In the genomic region with DNA sequence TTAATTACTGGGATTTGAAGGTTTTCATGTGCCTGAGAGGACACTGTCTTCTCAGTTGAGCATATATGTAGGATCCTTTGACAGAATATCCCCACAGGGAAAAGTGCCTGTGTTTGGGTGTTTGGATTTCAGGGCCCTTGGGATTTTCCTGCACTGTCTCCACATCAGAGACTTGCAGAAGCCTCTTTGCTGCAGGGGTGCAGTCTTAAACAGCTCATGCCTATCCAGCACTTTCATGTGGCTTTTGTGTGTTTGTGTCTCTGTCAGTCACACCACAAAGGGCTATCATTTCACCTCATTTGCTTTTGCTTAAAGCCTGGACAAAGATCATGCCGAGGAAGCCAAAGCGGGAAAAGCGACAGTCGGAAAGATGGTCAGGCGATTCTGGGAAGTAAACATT, we compare ENCODE assay signal across 20 mouse cellular contexts.
DNase-seq lines count a peak whose midpoint lies in the region; ATAC-seq and TF ChIP-seq lines count a peak whose summit lies in the region.
"Had no signal": no experiment of that assay in that cellular context is flagged by ENCODE, and none has a peak within 500 bp of the region (broad histone marks: within the 10 kb centered on the region; RNA-seq: fewer than 3 reads in every experiment).

No protein-coding gene starts in this region.

- no peak overlapping the region for H3K27ac ChIP-seq in hindbrain, embryonic 11.5 days (ENCODE audit: low read depth, low read length)
- H3K27ac ChIP-seq in hindbrain, postnatal 0 days = no peak overlapping the region
- no peak overlapping the region for H3K27ac ChIP-seq in embryonic facial prominence, embryonic 14.5 days (replicated peaks; ENCODE audit: low read depth, low read length)
- H3K27ac ChIP-seq: heart, embryonic 13.5 days; kidney, embryonic 15.5 days had no signal

- H3K9me3 ChIP-seq in hindbrain, embryonic 11.5 days (ENCODE audit: control insufficient read depth, low read length) = no peaks in the 10 kb centered on the region
- H3K9me3 ChIP-seq in hindbrain, postnatal 0 days (ENCODE audit: low read length) = no peaks in the 10 kb centered on the region
- no peaks in the 10 kb centered on the region for H3K9me3 ChIP-seq in embryonic facial prominence, embryonic 14.5 days (ENCODE audit: control insufficient read depth, low read length)
- H3K9me3 ChIP-seq: heart, embryonic 13.5 days; kidney, embryonic 15.5 days had no signal

- TF ChIP-seq POLR2A in lung, adult 2 months (IDR thresholded peaks at IDR 0.05; ENCODE audit: borderline replicate concordance, extremely low read depth, low read depth, low read length) = no peak
- TF ChIP-seq POLR2A in brain, embryonic 14.5 days (IDR thresholded peaks at IDR 0.05; ENCODE audit: borderline replicate concordance, extremely low read depth, insufficient read depth, insufficient read length, poor library complexity, severe bottlenecking) = no peak

- H3K9ac ChIP-seq in hindbrain, embryonic 11.5 days (ENCODE audit: low read depth, low read length) = 0 out of 2 replicates have a peak overlapping the region, but pooled peaks have one; percentile 16
- H3K9ac ChIP-seq in hindbrain, postnatal 0 days (replicated peaks; ENCODE audit: low read length) = no peak overlapping the region
- no peak overlapping the region for H3K9ac ChIP-seq in embryonic facial prominence, embryonic 14.5 days (ENCODE audit: low read depth, low read length)
- H3K9ac ChIP-seq: heart, embryonic 13.5 days; kidney, embryonic 15.5 days had no signal

- no peaks in the 10 kb centered on the region for H3K27me3 ChIP-seq in hindbrain, embryonic 11.5 days (ENCODE audit: control insufficient read depth, insufficient read depth, low read length)
- no peaks in the 10 kb centered on the region for H3K27me3 ChIP-seq in hindbrain, postnatal 0 days (ENCODE audit: insufficient read depth, low read length)
- no peaks in the 10 kb centered on the region for H3K27me3 ChIP-seq in embryonic facial prominence, embryonic 14.5 days (replicated peaks; ENCODE audit: control insufficient read depth, insufficient read depth, low read length)
- H3K27me3 ChIP-seq: heart, embryonic 13.5 days; kidney, embryonic 15.5 days had no signal

- TF ChIP-seq CTCF in hindbrain, postnatal 0 days (IDR thresholded peaks at IDR 0.05; ENCODE audit: low read depth) = no peak
- TF ChIP-seq CTCF in lung, adult 2 months (IDR thresholded peaks at IDR 0.05; ENCODE audit: insufficient read depth, low read length) = no peak
- TF ChIP-seq CTCF in brain, embryonic 14.5 days (IDR thresholded peaks at IDR 0.05; ENCODE audit: borderline replicate concordance, extremely low read depth, insufficient read depth, insufficient read length) = no peak

- no peak overlapping the region for H3K4me2 ChIP-seq in hindbrain, embryonic 11.5 days (replicated peaks; ENCODE audit: low read depth, low read length)
- H3K4me2 ChIP-seq in hindbrain, postnatal 0 days (ENCODE audit: low read depth, low read length) = no peak overlapping the region
- no peak overlapping the region for H3K4me2 ChIP-seq in embryonic facial prominence, embryonic 14.5 days (ENCODE audit: low read depth, low read length)
- H3K4me2 ChIP-seq: heart, embryonic 13.5 days; kidney, embryonic 15.5 days; liver, embryonic 11.5 days had no signal

- 24% methylated on average over 5 of the region's 5 CpGs for WGBS in hindbrain, embryonic 11.5 days
- 39% methylated on average over 5 of the region's 5 CpGs for WGBS in hindbrain, postnatal 0 days
- 65% methylated on average over 5 of the region's 5 CpGs for WGBS in lung, adult 2 months
- WGBS in embryonic facial prominence, embryonic 14.5 days = 61% methylated on average over 5 of the region's 5 CpGs

- DNase-seq in hindbrain, embryonic 11.5 days (ENCODE audit: low spot score) = peak; percentile 17
- no peak for DNase-seq in hindbrain, postnatal 0 days (ENCODE audit: low spot score)
- peak; percentile 15 for DNase-seq in lung, postnatal 10 days
- no peak for DNase-seq in lung, adult 2 months
- DNase-seq in brain, embryonic 14.5 days (ENCODE audit: low read depth) = peak; percentile 26
- DNase-seq in embryonic facial prominence, embryonic 14.5 days (ENCODE audit: low spot score) = peak; percentile 55
- DNase-seq in MN1 (ENCODE audit: low spot score) = no peak
- DNase-seq: B cell, adult 2 months; cerebellum, adult 2 months; gastrocnemius, postnatal 10 days; heart, adult 18-20 months; kidney, postnatal 4 days; lung, postnatal 4 days; thymus, postnatal 36 days had no signal

- H3K36me3 ChIP-seq in hindbrain, embryonic 11.5 days (ENCODE audit: control insufficient read depth, insufficient read depth, low read length) = no peaks in the 10 kb centered on the region
- no peaks in the 10 kb centered on the region for H3K36me3 ChIP-seq in hindbrain, postnatal 0 days (ENCODE audit: insufficient read depth, low read length)
- H3K36me3 ChIP-seq in embryonic facial prominence, embryonic 14.5 days (ENCODE audit: control insufficient read depth, insufficient read depth, low read length) = no peaks in the 10 kb centered on the region
- H3K36me3 ChIP-seq: heart, embryonic 13.5 days; kidney, embryonic 15.5 days had no signal

- H3K4me1 ChIP-seq in hindbrain, embryonic 11.5 days (replicated peaks; ENCODE audit: control insufficient read depth, insufficient read depth, low read length) = no peaks in the 10 kb centered on the region
- 0 out of 2 replicates have a peak, but pooled peaks cover 4% of the 10 kb centered on the region for H3K4me1 ChIP-seq in hindbrain, postnatal 0 days (ENCODE audit: insufficient read depth, low read length)
- H3K4me1 ChIP-seq in lung, adult 2 months (ENCODE audit: control insufficient read depth, insufficient read depth, low read length) = peaks cover 2% of the 10 kb centered on the region
- peaks cover 11% of the 10 kb centered on the region; the same call in 1 of the 2 replicates for H3K4me1 ChIP-seq in embryonic facial prominence, embryonic 14.5 days (ENCODE audit: control insufficient read depth, insufficient read depth, low read length)

- no peak for ATAC-seq in hindbrain, embryonic 11.5 days (ENCODE audit: low FRiP score)
- no peak for ATAC-seq in hindbrain, postnatal 0 days
- 0 out of 2 replicates have a peak, but pooled peaks have one; percentile 41 for ATAC-seq in embryonic facial prominence, embryonic 14.5 days (ENCODE audit: low read depth)
- no peak for ATAC-seq in inflammation-experienced regulatory T-cells, adult 6 months
- ATAC-seq: forebrain, embryonic 14.5 days; intestine, embryonic 16.5 days had no signal

- H3K4me3 ChIP-seq in hindbrain, embryonic 11.5 days (ENCODE audit: low read depth, low read length) = no peak overlapping the region
- H3K4me3 ChIP-seq in hindbrain, postnatal 0 days (ENCODE audit: low read length) = no peak overlapping the region
- H3K4me3 ChIP-seq in lung, adult 2 months (replicated peaks; ENCODE audit: extremely low read depth, low read depth, low read length) = no peak overlapping the region
- H3K4me3 ChIP-seq in embryonic facial prominence, embryonic 14.5 days (ENCODE audit: low read depth, low read length) = no peak overlapping the region
- H3K4me3 ChIP-seq: heart, embryonic 13.5 days; kidney, embryonic 15.5 days had no signal

Comparison
In these comparisons a context has a peak if more than half of its experiments do, and no peak if none do; other contexts are left out.
1. DNase-seq: peak in hindbrain, embryonic 11.5 days (single experiment), lung, postnatal 10 days (single experiment), brain, embryonic 14.5 days (single experiment) and embryonic facial prominence, embryonic 14.5 days (single experiment); none in hindbrain, postnatal 0 days (single experiment), lung, adult 2 months (single experiment) and MN1 (single experiment).